Mouse (Mus musculus): ENCODE data around the gene Pum1. TPM values are rescaled to one million over a fixed set of nuclear protein-coding genes. Genes with fewer than 3 reads are reported as not detected.
"Not testable (repeated sequence)": the region's sequence is repeated elsewhere in the genome, so short reads cannot be mapped to it uniquely, and the experiment has no call there.

Gene Pum1
- polyA plus RNA-seq, 1 experiment from 2014 or later, result 35.7 TPM

- Histone ChIP-seq H3K36me3 (ENCODE audit: control insufficient read depth, insufficient read depth) (peaks cover 6% of the 10 kb centered on the region), H3K27ac (ENCODE audit: low read length) (peak overlapping the region; percentile 95), H3K9me3 (replicated peaks; ENCODE audit: control insufficient read depth, low read length) (no peaks in the 10 kb centered on the region), H3K9ac (ENCODE audit: low read depth, low read length) (peak overlapping the region; percentile 99), H3K27me3 (ENCODE audit: control insufficient read depth, insufficient read depth, low read depth, low read length) (no peaks in the 10 kb centered on the region), H3K4me2 (ENCODE audit: low read depth, low read length) (peak overlapping the region; percentile 70), H3K4me1 (ENCODE audit: control insufficient read depth, low read depth, low read length) (peaks cover 60% of the 10 kb centered on the region), H3K4me3 (ENCODE audit: low read depth, low read length) (peak overlapping the region; percentile 97)
- no peak for ATAC-seq (ENCODE audit: low read depth)
- 1% methylated on average over 7 of the region's 7 CpGs for WGBS (ENCODE audit: insufficient replicate concordance)
These were observed 1.4 kb downstream of the Pum1 start for GRCm38 (mm10) chr4:130664414-130665029.

- H3K36me3 ChIP-seq (ENCODE audit: control insufficient read depth, insufficient read depth), result peaks cover 7% of the 10 kb centered on the region
- H3K4me2 ChIP-seq (ENCODE audit: low read depth, low read length), result peak overlapping the region; percentile 70
- peak overlapping the region; percentile 54 for H3K4me3 ChIP-seq (ENCODE audit: low read depth, low read length)
- H3K27ac ChIP-seq (ENCODE audit: low read length), result peak overlapping the region; percentile 72
- WGBS (ENCODE audit: insufficient replicate concordance), result 0% methylated on average over 1 of the region's 1 CpGs
- H3K4me1 ChIP-seq (ENCODE audit: control insufficient read depth, low read depth, low read length), result peaks cover 57% of the 10 kb centered on the region
- no peaks in the 10 kb centered on the region for H3K27me3 ChIP-seq (ENCODE audit: control insufficient read depth, insufficient read depth, low read depth, low read length)
- peak overlapping the region; percentile 59 for H3K9ac ChIP-seq (ENCODE audit: low read depth, low read length)
- H3K9me3 ChIP-seq (replicated peaks; ENCODE audit: control insufficient read depth, low read length), result no peaks in the 10 kb centered on the region
- ATAC-seq (ENCODE audit: low read depth), result no peak
These were observed 2.1 kb downstream of the Pum1 start for GRCm38 (mm10) chr4:130665176-130665575.

GRCm38 (mm10) chr4:130667686-130668085, 4.6 kb downstream of the Pum1 start:
- H3K4me2 ChIP-seq (ENCODE audit: low read depth, low read length), result peak overlapping the region; percentile 40

GRCm38 (mm10) chr4:130668541-130668940, 5.4 kb downstream of the Pum1 start:
- H3K27ac ChIP-seq (ENCODE audit: low read length), result peak overlapping the region; percentile 62
- ATAC-seq (ENCODE audit: low read depth), result 0 out of 2 replicates have a peak, but pooled peaks have one; percentile 35
- H3K9me3 ChIP-seq (replicated peaks; ENCODE audit: control insufficient read depth, low read length), result no peaks in the 10 kb centered on the region
- 9% methylated on average over 2 of the region's 2 CpGs for WGBS (ENCODE audit: insufficient replicate concordance)
- peak overlapping the region; percentile 25 for H3K4me2 ChIP-seq (ENCODE audit: low read depth, low read length)
- H3K4me3 ChIP-seq (ENCODE audit: low read depth, low read length), result no peak overlapping the region
- peaks cover 36% of the 10 kb centered on the region for H3K36me3 ChIP-seq (ENCODE audit: control insufficient read depth, insufficient read depth)
- H3K4me1 ChIP-seq (ENCODE audit: control insufficient read depth, low read depth, low read length), result peaks cover 41% of the 10 kb centered on the region
- H3K27me3 ChIP-seq (ENCODE audit: control insufficient read depth, insufficient read depth, low read depth, low read length), result no peaks in the 10 kb centered on the region
- peak overlapping the region; percentile 30 for H3K9ac ChIP-seq (ENCODE audit: low read depth, low read length)

More at GRCm38 (mm10) chr4:130667686-130668085, 4.6 kb downstream of the Pum1 start:
- ATAC-seq (ENCODE audit: low read depth), result no peak
- Histone ChIP-seq H3K4me3 (ENCODE audit: low read depth, low read length) (peak overlapping the region; percentile 21; the same call in 1 of the 2 replicates), H3K27me3 (ENCODE audit: control insufficient read depth, insufficient read depth, low read depth, low read length) (no peaks in the 10 kb centered on the region), H3K9ac (ENCODE audit: low read depth, low read length) (0 out of 2 replicates have a peak overlapping the region, but pooled peaks have one; percentile 31), H3K4me1 (ENCODE audit: control insufficient read depth, low read depth, low read length) (peaks cover 43% of the 10 kb centered on the region), H3K36me3 (ENCODE audit: control insufficient read depth, insufficient read depth) (peaks cover 29% of the 10 kb centered on the region), H3K9me3 (replicated peaks; ENCODE audit: control insufficient read depth, low read length) (no peaks in the 10 kb centered on the region), H3K27ac (ENCODE audit: low read length) (peak overlapping the region; percentile 79)
- 57% methylated on average over 2 of the region's 2 CpGs for WGBS (ENCODE audit: insufficient replicate concordance)

GRCm38 (mm10) chr4:130668991-130669390, 5.9 kb downstream of the Pum1 start:
- Histone ChIP-seq H3K9me3 (replicated peaks; ENCODE audit: control insufficient read depth, low read length) (no peaks in the 10 kb centered on the region), H3K4me1 (ENCODE audit: control insufficient read depth, low read depth, low read length) (peaks cover 41% of the 10 kb centered on the region), H3K27ac (ENCODE audit: low read length) (peak overlapping the region; percentile 62), H3K4me2 (ENCODE audit: low read depth, low read length) (peak overlapping the region; percentile 25), H3K4me3 (ENCODE audit: low read depth, low read length) (no peak overlapping the region), H3K27me3 (ENCODE audit: control insufficient read depth, insufficient read depth, low read depth, low read length) (no peaks in the 10 kb centered on the region), H3K36me3 (ENCODE audit: control insufficient read depth, insufficient read depth) (peaks cover 40% of the 10 kb centered on the region), H3K9ac (ENCODE audit: low read depth, low read length) (peak overlapping the region; percentile 30; the same call in 1 of the 2 replicates)
- no peak for ATAC-seq (ENCODE audit: low read depth)
- 62% methylated on average over 7 of the region's 7 CpGs for WGBS (ENCODE audit: insufficient replicate concordance)

- Histone ChIP-seq H3K4me1 (ENCODE audit: control insufficient read depth, low read depth, low read length) (peaks cover 43% of the 10 kb centered on the region), H3K36me3 (ENCODE audit: control insufficient read depth, insufficient read depth) (peaks cover 48% of the 10 kb centered on the region)
- not testable (repeated sequence) for H3K4me3 ChIP-seq (ENCODE audit: low read depth, low read length); ATAC-seq (ENCODE audit: low read depth); H3K9ac ChIP-seq (ENCODE audit: low read depth, low read length); H3K27me3 ChIP-seq (ENCODE audit: control insufficient read depth, insufficient read depth, low read depth, low read length); H3K4me2 ChIP-seq (ENCODE audit: low read depth, low read length); H3K9me3 ChIP-seq (replicated peaks; ENCODE audit: control insufficient read depth, low read length); H3K27ac ChIP-seq (ENCODE audit: low read length)
- 71% methylated on average over 5 of the region's 5 CpGs for WGBS (ENCODE audit: insufficient replicate concordance)
These were observed 6.9 kb downstream of the Pum1 start for GRCm38 (mm10) chr4:130670023-130670422.

- Histone ChIP-seq H3K4me2 (ENCODE audit: low read depth, low read length) (no peak overlapping the region), H3K27ac (ENCODE audit: low read length) (no peak overlapping the region), H3K4me1 (ENCODE audit: control insufficient read depth, low read depth, low read length) (peaks cover 34% of the 10 kb centered on the region), H3K9ac (ENCODE audit: low read depth, low read length) (no peak overlapping the region), H3K36me3 (ENCODE audit: control insufficient read depth, insufficient read depth) (peaks cover 51% of the 10 kb centered on the region), H3K9me3 (replicated peaks; ENCODE audit: control insufficient read depth, low read length) (no peaks in the 10 kb centered on the region), H3K27me3 (ENCODE audit: control insufficient read depth, insufficient read depth, low read depth, low read length) (no peaks in the 10 kb centered on the region), H3K4me3 (ENCODE audit: low read depth, low read length) (no peak overlapping the region)
- 80% methylated on average over 4 of the region's 4 CpGs for WGBS (ENCODE audit: insufficient replicate concordance)
- no peak for ATAC-seq (ENCODE audit: low read depth)
These were observed 8.1 kb downstream of the Pum1 start for GRCm38 (mm10) chr4:130671079-130671845.

GRCm38 (mm10) chr4:130672161-130672560, 9.0 kb downstream of the Pum1 start:
- Histone ChIP-seq H3K9ac (ENCODE audit: low read depth, low read length) (no peak overlapping the region), H3K27me3 (ENCODE audit: control insufficient read depth, insufficient read depth, low read depth, low read length) (no peaks in the 10 kb centered on the region), H3K27ac (ENCODE audit: low read length) (no peak overlapping the region), H3K4me1 (ENCODE audit: control insufficient read depth, low read depth, low read length) (peaks cover 33% of the 10 kb centered on the region), H3K36me3 (ENCODE audit: control insufficient read depth, insufficient read depth) (peaks cover 51% of the 10 kb centered on the region), H3K4me2 (ENCODE audit: low read depth, low read length) (no peak overlapping the region), H3K9me3 (replicated peaks; ENCODE audit: control insufficient read depth, low read length) (no peaks in the 10 kb centered on the region), H3K4me3 (ENCODE audit: low read depth, low read length) (no peak overlapping the region)
- no peak for ATAC-seq (ENCODE audit: low read depth)

- no peak overlapping the region for H3K27ac ChIP-seq (ENCODE audit: low read length)
- WGBS (ENCODE audit: insufficient replicate concordance), result 39% methylated on average over 2 of the region's 2 CpGs
- ATAC-seq (ENCODE audit: low read depth), result 0 out of 2 replicates have a peak, but pooled peaks have one; percentile 37
- H3K9me3 ChIP-seq (replicated peaks; ENCODE audit: control insufficient read depth, low read length), result no peaks in the 10 kb centered on the region
- peaks cover 13% of the 10 kb centered on the region for H3K4me1 ChIP-seq (ENCODE audit: control insufficient read depth, low read depth, low read length)
- H3K36me3 ChIP-seq (ENCODE audit: control insufficient read depth, insufficient read depth), result peaks cover 47% of the 10 kb centered on the region
- no peak overlapping the region for H3K4me2 ChIP-seq (ENCODE audit: low read depth, low read length)
- no peak overlapping the region for H3K4me3 ChIP-seq (ENCODE audit: low read depth, low read length)
- H3K9ac ChIP-seq (ENCODE audit: low read depth, low read length), result no peak overlapping the region
- no peaks in the 10 kb centered on the region for H3K27me3 ChIP-seq (ENCODE audit: control insufficient read depth, insufficient read depth, low read depth, low read length)
These were observed 13.6 kb downstream of the Pum1 start for GRCm38 (mm10) chr4:130676746-130677145.

Measured in liver, embryonic 16.5 days (tissue).